Mouse (Mus musculus): ENCODE measurements around the gene Tnnc1.

DNA sequence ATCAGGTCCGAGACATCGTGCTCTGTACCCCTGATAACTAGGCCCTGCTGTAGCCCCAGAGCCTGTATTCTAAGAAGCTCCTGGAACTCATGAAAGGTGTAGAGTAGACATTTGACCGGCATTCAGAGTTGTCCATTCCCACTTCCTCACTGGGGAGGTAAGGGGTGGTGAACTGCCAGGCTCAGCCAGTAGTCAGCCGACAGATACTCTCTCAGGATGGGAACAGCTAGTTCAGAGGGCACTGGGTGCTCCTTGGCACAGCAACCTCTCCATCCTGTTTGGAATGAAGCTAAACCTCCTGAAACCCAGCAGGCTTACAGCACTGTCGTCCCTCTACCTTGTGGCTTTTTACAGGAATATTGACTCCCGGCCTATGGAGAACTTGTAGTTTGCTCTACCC is 3.7 kb downstream of the Tnnc1 start:
- TF ChIP-seq CTCF (IDR thresholded peaks at IDR 0.05; ENCODE audit: low read depth), result no peak
- no peak for TF ChIP-seq EP300 (optimal IDR thresholded peaks at IDR 0.05)

Measured in stomach, postnatal 0 days (tissue).